Comparison of ENCODE assay signal across 8 mouse cellular contexts in the genomic region with DNA sequence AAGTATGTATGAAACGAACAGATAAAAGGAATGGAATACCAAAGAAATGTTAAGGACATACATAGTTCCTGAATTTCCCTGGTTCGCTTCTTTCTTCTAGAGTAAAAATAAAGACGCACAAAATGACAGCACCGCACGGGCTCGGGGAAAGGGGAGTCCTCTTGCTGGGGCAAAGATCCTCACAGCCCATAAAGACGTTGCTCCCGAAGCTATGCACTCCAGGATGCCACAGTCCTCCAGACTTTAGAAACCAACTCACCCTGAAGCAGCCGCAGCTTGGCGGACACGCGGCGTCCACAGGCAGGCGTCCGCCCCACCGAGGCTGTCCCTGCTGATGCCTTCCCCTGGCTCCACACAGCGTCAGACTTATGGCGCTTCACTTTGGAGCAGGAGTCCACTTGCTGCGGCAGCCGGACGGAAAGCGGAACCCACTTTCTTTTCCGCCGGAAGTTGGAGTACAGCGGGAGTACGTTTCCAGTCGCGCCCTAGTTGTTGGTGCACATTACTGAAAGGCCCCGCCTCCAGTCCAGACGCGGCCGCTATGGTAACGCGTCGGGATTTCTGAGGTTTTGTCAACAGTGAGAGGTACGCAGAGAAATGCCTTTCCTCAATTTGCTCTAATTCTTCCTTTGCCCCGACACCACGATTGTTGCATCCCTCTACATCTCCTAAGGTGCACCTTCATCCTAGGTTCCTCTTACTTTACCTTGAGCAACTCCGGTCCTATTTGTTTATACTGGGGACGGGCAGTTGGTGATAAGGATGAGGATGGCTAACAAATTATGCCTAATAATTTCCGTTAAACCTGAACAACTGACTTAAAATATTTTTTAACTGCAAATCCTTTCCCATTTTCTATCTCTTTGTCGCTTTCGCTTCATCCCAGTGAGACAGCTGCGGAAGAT. TPM values are rescaled to one million over a fixed set of nuclear protein-coding genes. Genes with fewer than 3 reads are reported as not detected.
DNase-seq lines count a peak whose midpoint lies in the region; ATAC-seq lines count a peak whose summit lies in the region.

A gene (minus strand): TSS at position 715 of the 905 bp plus-strand sequence.

- peak within 1 kb of the TSS; percentile 94 for H3K9ac ChIP-seq in hindbrain, embryonic 16.5 days (ENCODE audit: low read depth, low read length)

- H3K9me3 ChIP-seq in hindbrain, embryonic 16.5 days (ENCODE audit: control insufficient read depth, low read length), result no peaks in the 10 kb centered on the region

- peak; percentile 99 for ATAC-seq in hindbrain, embryonic 16.5 days

- H3K79me2 ChIP-seq in macrophage (ENCODE audit: inconsistent target), result no peaks in the 10 kb centered on the region; the same call in 1 of the 2 replicates

- H3K4me2 ChIP-seq in hindbrain, embryonic 16.5 days (ENCODE audit: low read length), result peak within 1 kb of the TSS; percentile 71

- no peaks in the 10 kb centered on the region for H3K27me3 ChIP-seq in hindbrain, embryonic 16.5 days (replicated peaks; ENCODE audit: control insufficient read depth, insufficient read depth, low read length)

- DNase-seq in WW6 (ENCODE audit: low read depth, low spot score), result peak; percentile 65
- DNase-seq in cerebellum, postnatal 4 days (ENCODE audit: low spot score in 2 of 2), result peak; percentile 75 to 92
- peak; percentile 89 for DNase-seq in gastrocnemius, adult 18-20 months (ENCODE audit: low spot score)
- peak; percentile 90 to 92 for DNase-seq in left cerebral cortex, adult 18-20 months (ENCODE audit: low spot score in 2 of 2)
- peak; percentile 93 for DNase-seq in right cerebral cortex, adult 18-20 months
- peak; percentile 58 for DNase-seq in urinary bladder, postnatal 10 days (ENCODE audit: low spot score)

- H3K36me3 ChIP-seq in hindbrain, embryonic 16.5 days (ENCODE audit: control insufficient read depth, insufficient read depth, low read length), result no peaks in the 10 kb centered on the region
- no peaks in the 10 kb centered on the region for H3K36me3 ChIP-seq in macrophage (ENCODE audit: inconsistent target)

- H3K4me3 ChIP-seq in hindbrain, embryonic 16.5 days (ENCODE audit: low read length), result peak within 1 kb of the TSS; percentile 90
- H3K4me3 ChIP-seq in macrophage (ENCODE audit: inconsistent target), result peak within 1 kb of the TSS; percentile 79

- H3K4me1 ChIP-seq in hindbrain, embryonic 16.5 days (ENCODE audit: control insufficient read depth, insufficient read depth, low read depth, low read length), result peaks cover 5% of the 10 kb centered on the region

- H3K27ac ChIP-seq in hindbrain, embryonic 16.5 days (ENCODE audit: low read depth, low read length), result peak within 1 kb of the TSS; percentile 83
- peak within 1 kb of the TSS; percentile 28 for H3K27ac ChIP-seq in macrophage

- 2% methylated on average over 44 of the region's 44 CpGs for WGBS in hindbrain, embryonic 16.5 days
- 2% methylated on average over 43 of the region's 44 CpGs for WGBS in macrophage (ENCODE audit: missing documents)

RNA-seq across cellular contexts. Expression of the gene that starts here (rescaled TPM):
- total RNA-seq in gastrocnemius, adult 18-20 months (2021), result 1 to 10 TPM; 6.0 to 6.5 TPM
- polyA plus RNA-seq in hindbrain, embryonic 16.5 days (2015; fragmentation: Nextera tagmentation; extraction: Ambion mirVana), result 26.1 and 35.5 TPM in 2 replicates
- 10 to 100 TPM; 20.4 to 22.3 TPM for total RNA-seq in left cerebral cortex, adult 18-20 months (2021)
- total RNA-seq in macrophage (2018; cell fraction: chromatin; rRNA removed), result 10 to 100 TPM in 20 of 26 experiments, 1 to 10 TPM in 6; 2.2 to 36.5 (median 18.3) TPM
- 10 to 100 TPM; 10.4 to 17.5 (median 14.4) TPM for total RNA-seq in macrophage (2018; cell fraction: cytosol; rRNA removed)
- total RNA-seq in macrophage (2018; cell fraction: nucleus; rRNA removed), result 10 to 100 TPM in 18 of 26 experiments, 1 to 10 TPM in 8; 3.6 to 37.6 (median 17.2) TPM
- polyA plus RNA-seq in macrophage (2018), result 8.9 to 19.4 TPM (median 13.6 TPM) in 3 replicates

Comparison
In these comparisons a context has a peak if more than half of its experiments do, and no peak if none do; other contexts are left out.
1. Peak in every context shown above with its lines: DNase-seq, ATAC-seq, H3K4me3 ChIP-seq and H3K27ac ChIP-seq.